Mouse (Mus musculus) MEL-GATA-1-ER (cell line): Measurements from ENCODE around the gene Plg.

Source experiments
- DNase-seq: peaks from one replicate; pipeline ENCODE4 v3.0.0-alpha.2; 2012; ENCODE audit warnings: low read depth; ENCODE audit errors: extremely low read depth

The Plg gene

GRCm38 (mm10) chr17:12452862-12453531 is 74.6 kb downstream of the Plg start:
- no peak for DNase-seq

GRCm38 (mm10) chr17:12453691-12454090 is 75.3 kb downstream of the Plg start:
- no peak for DNase-seq

GRCm38 (mm10) chr17:12455143-12455790 is 76.9 kb downstream of the Plg start:
- no peak for DNase-seq

GRCm38 (mm10) chr17:12461168-12461567 is 82.8 kb downstream of the Plg start:
- no peak for DNase-seq

GRCm38 (mm10) chr17:12466501-12467000 is 88.1 kb downstream of the Plg start:
- no peak for DNase-seq

- DNase-seq: no peak
Observed at GRCm38 (mm10) chr17:12467642-12468041, 89.2 kb downstream of the Plg start.

- DNase-seq: no peak
Observed at GRCm38 (mm10) chr17:12468745-12469144, 90.3 kb downstream of the Plg start.
